Mouse (Mus musculus): ENCODE measurements at regions not wholly inside any gene's neighbourhood (a gene's known extent, or its start where the extent isn't known, plus 50 kb on each side); places are given as distances from the start of the nearest gene placed in this dataset.

DNA sequence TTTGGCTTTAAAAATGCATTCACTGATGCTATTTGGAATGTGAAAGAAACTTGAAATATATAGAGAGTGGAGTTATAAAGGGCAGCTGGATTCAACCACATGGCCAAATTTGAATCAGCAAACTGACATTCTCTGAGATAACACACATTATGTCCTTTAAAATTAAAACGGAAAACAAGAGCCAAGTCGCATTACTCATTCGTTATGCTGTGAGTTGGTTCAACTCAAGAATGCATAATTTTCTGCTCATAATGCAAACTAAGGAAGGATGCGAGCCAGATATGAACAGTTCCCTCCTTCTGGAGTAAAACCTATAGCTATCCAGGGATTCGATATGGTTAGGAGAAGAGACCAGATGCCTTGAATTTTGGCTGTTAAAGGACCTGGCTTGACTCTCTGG is 239.8 kb upstream of the G2e3 start:
- WGBS: 84% methylated on average over 5 of the region's 5 CpGs
- Histone ChIP-seq H3K36me3 (ENCODE audit: control insufficient read depth, insufficient read depth, low read length) (no peaks in the 10 kb centered on the region), H3K27me3 (replicated peaks; ENCODE audit: control insufficient read depth, insufficient read depth, low read length) (no peaks in the 10 kb centered on the region), H3K4me2 (no peak overlapping the region), H3K9ac (ENCODE audit: low read depth, low read length) (no peak overlapping the region), H3K4me1 (replicated peaks; ENCODE audit: control insufficient read depth, insufficient read depth, low read length) (no peaks in the 10 kb centered on the region), H3K9me3 (ENCODE audit: control insufficient read depth, low read length) (no peaks in the 10 kb centered on the region), H3K27ac (ENCODE audit: low read depth, low read length) (no peak overlapping the region), H3K4me3 (ENCODE audit: low read depth, low read length) (no peak overlapping the region)
- no peak for DNase-seq (ENCODE audit: low spot score)
- no peak for ATAC-seq (replicated peaks; ENCODE audit: low FRiP score)

DNA sequence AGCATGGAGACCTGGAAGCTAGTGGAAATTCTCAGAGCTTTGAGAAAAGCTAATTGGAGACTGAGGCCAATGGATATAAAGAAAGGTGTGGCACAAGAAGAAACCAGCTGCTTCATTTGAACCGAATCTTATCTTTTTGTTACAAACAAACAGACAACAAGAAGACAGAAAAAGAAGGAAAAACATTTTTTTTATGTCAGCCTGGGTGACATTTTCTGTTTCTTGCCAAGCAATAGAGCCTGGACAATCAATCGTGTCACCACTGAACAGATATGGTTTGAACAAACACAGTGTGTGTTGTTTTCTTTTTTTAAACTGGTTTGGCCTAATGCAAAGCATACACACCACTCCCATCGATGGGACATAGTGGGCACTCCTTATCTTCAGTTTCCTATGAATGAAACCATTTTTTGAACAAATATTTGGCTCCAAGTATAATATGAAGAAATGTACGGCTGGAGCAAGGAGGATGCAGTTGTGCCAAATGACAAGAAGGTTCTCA is 244.3 kb upstream of the G2e3 start:
- Histone ChIP-seq H3K4me3 (ENCODE audit: low read depth, low read length) (no peak overlapping the region), H3K36me3 (ENCODE audit: control insufficient read depth, insufficient read depth, low read length) (no peaks in the 10 kb centered on the region), H3K9me3 (ENCODE audit: control insufficient read depth, low read length) (no peaks in the 10 kb centered on the region), H3K27ac (ENCODE audit: low read depth, low read length) (no peak overlapping the region), H3K4me2 (no peak overlapping the region), H3K27me3 (replicated peaks; ENCODE audit: control insufficient read depth, insufficient read depth, low read length) (no peaks in the 10 kb centered on the region), H3K9ac (ENCODE audit: low read depth, low read length) (no peak overlapping the region), H3K4me1 (replicated peaks; ENCODE audit: control insufficient read depth, insufficient read depth, low read length) (no peaks in the 10 kb centered on the region)
- DNase-seq (ENCODE audit: low spot score): no peak
- ATAC-seq (replicated peaks; ENCODE audit: low FRiP score): no peak
- WGBS: 73% methylated on average over 4 of the region's 4 CpGs

DNA sequence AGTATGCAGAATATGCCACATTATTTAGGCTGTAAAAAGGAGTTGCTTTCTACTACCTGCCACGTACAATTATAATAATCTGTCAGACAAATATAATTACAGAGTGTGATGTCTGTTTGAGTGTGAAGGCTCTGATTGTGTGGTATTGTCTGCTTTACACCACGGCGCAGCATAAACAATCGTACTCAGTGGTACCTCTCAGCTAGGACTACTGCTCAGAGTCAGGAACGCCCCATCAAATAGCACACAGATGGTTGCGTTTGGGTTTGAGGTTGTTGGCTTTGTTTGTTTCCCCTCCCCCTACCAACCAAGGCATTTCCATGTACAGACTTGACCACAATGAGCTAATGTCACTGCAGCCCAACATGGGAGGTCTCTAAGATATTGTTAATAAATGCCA is 246.2 kb upstream of the G2e3 start:
- no peak overlapping the region for H3K9ac ChIP-seq (ENCODE audit: low read depth, low read length)
- WGBS: 80% methylated on average over 6 of the region's 6 CpGs
- H3K27ac ChIP-seq (ENCODE audit: low read depth, low read length): no peak overlapping the region
- ATAC-seq (replicated peaks; ENCODE audit: low FRiP score) (no peak), DNase-seq (ENCODE audit: low spot score) (no peak)
- H3K36me3 ChIP-seq (ENCODE audit: control insufficient read depth, insufficient read depth, low read length): no peaks in the 10 kb centered on the region
- H3K4me2 ChIP-seq: no peak overlapping the region
- no peaks in the 10 kb centered on the region for H3K4me1 ChIP-seq (replicated peaks; ENCODE audit: control insufficient read depth, insufficient read depth, low read length)
- H3K9me3 ChIP-seq (ENCODE audit: control insufficient read depth, low read length): no peaks in the 10 kb centered on the region
- H3K4me3 ChIP-seq (ENCODE audit: low read depth, low read length): no peak overlapping the region
- H3K27me3 ChIP-seq (replicated peaks; ENCODE audit: control insufficient read depth, insufficient read depth, low read length): no peaks in the 10 kb centered on the region

DNA sequence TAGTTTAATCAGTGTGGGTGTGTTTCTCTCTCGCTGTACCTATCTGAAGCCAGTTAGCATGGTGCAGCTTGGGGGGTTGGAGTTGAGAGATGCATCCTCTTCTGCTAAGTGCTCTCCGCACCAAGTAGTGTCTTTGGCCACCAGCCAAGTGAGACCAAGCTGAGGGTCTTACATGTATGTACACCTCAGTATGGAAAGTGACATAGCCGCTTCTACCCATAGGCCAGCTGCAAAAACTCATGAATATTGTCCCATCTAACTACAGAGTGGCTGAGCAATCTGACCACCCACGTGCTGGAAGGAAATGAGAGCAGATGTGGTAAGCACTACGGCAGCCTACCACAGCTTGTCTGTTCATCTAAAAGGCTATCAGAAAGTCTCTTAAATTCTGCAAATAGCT is 247.0 kb upstream of the G2e3 start:
- no peak overlapping the region for H3K4me2 ChIP-seq
- no peak overlapping the region for H3K9ac ChIP-seq (ENCODE audit: low read depth, low read length)
- H3K36me3 ChIP-seq (ENCODE audit: control insufficient read depth, insufficient read depth, low read length): no peaks in the 10 kb centered on the region
- H3K4me1 ChIP-seq (replicated peaks; ENCODE audit: control insufficient read depth, insufficient read depth, low read length): no peaks in the 10 kb centered on the region
- no peaks in the 10 kb centered on the region for H3K27me3 ChIP-seq (replicated peaks; ENCODE audit: control insufficient read depth, insufficient read depth, low read length)
- no peak overlapping the region for H3K27ac ChIP-seq (ENCODE audit: low read depth, low read length)
- WGBS: 83% methylated on average over 5 of the region's 5 CpGs
- H3K9me3 ChIP-seq (ENCODE audit: control insufficient read depth, low read length): no peaks in the 10 kb centered on the region
- ATAC-seq (replicated peaks; ENCODE audit: low FRiP score) (no peak), DNase-seq (ENCODE audit: low spot score) (no peak)
- no peak overlapping the region for H3K4me3 ChIP-seq (ENCODE audit: low read depth, low read length)

DNA sequence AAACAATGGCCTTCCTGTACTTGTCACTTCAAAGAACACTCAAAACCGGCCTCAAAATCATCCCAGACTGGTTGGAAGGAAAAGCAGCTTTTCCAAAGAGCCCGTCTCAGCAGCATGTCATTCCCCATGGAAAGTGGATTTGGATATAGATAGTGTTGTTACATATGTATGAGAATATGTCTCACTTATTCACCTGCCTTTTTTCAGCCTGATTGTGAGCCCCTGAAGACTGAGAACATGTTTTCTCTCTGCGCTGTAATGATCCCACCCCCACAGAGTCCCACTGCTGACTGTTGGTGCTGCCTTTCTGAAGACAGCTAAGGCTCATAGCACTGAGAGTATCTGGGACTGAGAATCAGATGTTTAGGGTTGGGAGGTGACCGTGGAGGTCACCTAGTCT is 251.9 kb upstream of the G2e3 start:
- no peak for ATAC-seq (replicated peaks; ENCODE audit: low FRiP score)
- Histone ChIP-seq H3K4me3 (ENCODE audit: low read depth, low read length) (no peak overlapping the region), H3K4me2 (no peak overlapping the region), H3K4me1 (replicated peaks; ENCODE audit: control insufficient read depth, insufficient read depth, low read length) (no peaks in the 10 kb centered on the region), H3K9me3 (ENCODE audit: control insufficient read depth, low read length) (no peaks in the 10 kb centered on the region), H3K27ac (ENCODE audit: low read depth, low read length) (no peak overlapping the region), H3K27me3 (replicated peaks; ENCODE audit: control insufficient read depth, insufficient read depth, low read length) (no peaks in the 10 kb centered on the region), H3K36me3 (ENCODE audit: control insufficient read depth, insufficient read depth, low read length) (no peaks in the 10 kb centered on the region), H3K9ac (ENCODE audit: low read depth, low read length) (no peak overlapping the region)
- DNase-seq (ENCODE audit: low spot score): no peak
- WGBS: 67% methylated on average over 4 of the region's 4 CpGs

DNA sequence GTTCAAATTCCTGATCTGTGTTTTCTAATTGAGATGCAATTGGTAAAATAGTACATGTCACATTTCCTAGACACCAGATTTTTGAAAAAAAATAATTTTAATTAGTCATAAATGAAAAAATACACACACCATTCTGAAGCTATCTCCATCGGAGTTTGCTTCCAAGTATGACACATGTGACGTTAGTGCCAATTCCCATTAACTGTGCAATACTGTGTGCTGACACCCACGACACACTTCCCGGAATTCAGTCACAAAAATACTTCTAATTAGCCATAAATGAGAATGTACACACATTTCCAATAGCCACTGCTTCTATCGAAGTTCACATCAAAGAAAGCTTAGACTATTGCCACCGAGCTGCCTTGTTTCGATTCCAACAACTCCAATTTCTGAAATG is 258.5 kb upstream of the G2e3 start:
- H3K9me3 ChIP-seq (ENCODE audit: control insufficient read depth, low read length): no peaks in the 10 kb centered on the region
- no peak for ATAC-seq (replicated peaks; ENCODE audit: low FRiP score)
- 84% methylated on average over 7 of the region's 7 CpGs for WGBS

DNA sequence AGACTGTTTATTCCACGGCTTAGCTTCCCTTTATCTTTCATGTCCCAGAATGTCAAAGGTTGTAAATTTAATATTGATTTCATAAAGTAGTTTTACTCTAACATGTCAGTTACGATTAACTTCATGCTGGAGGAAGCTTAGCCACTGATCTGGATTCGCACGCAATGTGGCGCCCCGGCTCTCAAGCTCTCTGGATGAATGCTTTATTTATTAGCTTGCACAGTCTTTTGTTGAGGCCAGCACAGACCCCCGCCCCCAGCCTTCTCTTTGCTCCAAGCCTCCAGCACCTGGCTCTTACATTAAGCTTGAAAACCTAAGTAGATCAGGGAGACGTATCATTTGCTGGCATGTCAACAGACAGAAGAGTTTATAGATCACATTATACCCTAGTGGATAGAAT is 266.1 kb upstream of the G2e3 start:
- Histone ChIP-seq H3K27me3 (replicated peaks; ENCODE audit: control insufficient read depth, insufficient read depth, low read length) (no peaks in the 10 kb centered on the region), H3K4me2 (no peak overlapping the region), H3K4me1 (replicated peaks; ENCODE audit: control insufficient read depth, insufficient read depth, low read length) (no peaks in the 10 kb centered on the region), H3K9ac (ENCODE audit: low read depth, low read length) (no peak overlapping the region), H3K36me3 (ENCODE audit: control insufficient read depth, insufficient read depth, low read length) (no peaks in the 10 kb centered on the region), H3K9me3 (ENCODE audit: control insufficient read depth, low read length) (no peaks in the 10 kb centered on the region), H3K4me3 (ENCODE audit: low read depth, low read length) (no peak overlapping the region), H3K27ac (ENCODE audit: low read depth, low read length) (no peak overlapping the region)
- DNase-seq (ENCODE audit: low spot score) (no peak), ATAC-seq (replicated peaks; ENCODE audit: low FRiP score) (no peak)
- 81% methylated on average over 8 of the region's 8 CpGs for WGBS

More for the DNA sequence above, 258.5 kb upstream of the G2e3 start:
- Histone ChIP-seq H3K36me3 (ENCODE audit: control insufficient read depth, insufficient read depth, low read length) (no peaks in the 10 kb centered on the region), H3K4me2 (no peak overlapping the region), H3K4me3 (ENCODE audit: low read depth, low read length) (no peak overlapping the region), H3K4me1 (replicated peaks; ENCODE audit: control insufficient read depth, insufficient read depth, low read length) (no peaks in the 10 kb centered on the region), H3K9ac (ENCODE audit: low read depth, low read length) (no peak overlapping the region), H3K27ac (ENCODE audit: low read depth, low read length) (no peak overlapping the region), H3K27me3 (replicated peaks; ENCODE audit: control insufficient read depth, insufficient read depth, low read length) (no peaks in the 10 kb centered on the region)
- DNase-seq (ENCODE audit: low spot score): no peak

DNA sequence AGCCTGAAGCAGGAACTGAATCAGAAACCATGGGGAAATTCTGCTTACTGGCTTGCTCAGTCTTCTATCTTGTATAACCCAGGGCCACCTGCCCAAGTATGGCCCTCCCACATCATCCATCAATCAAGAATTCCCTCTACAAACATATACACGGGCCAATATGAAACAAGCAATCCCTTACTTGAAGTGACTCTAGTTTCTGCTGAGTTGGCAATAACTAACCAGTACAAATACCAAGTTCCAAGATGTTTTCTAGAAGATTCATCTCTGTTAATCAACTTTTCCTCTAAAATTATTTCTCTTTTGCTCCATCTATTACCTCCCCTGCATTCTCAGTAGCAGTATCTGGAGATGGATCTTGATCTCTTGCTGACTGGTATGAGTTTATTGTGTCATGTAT is 274.4 kb upstream of the G2e3 start:
- no peak for ATAC-seq (replicated peaks; ENCODE audit: low FRiP score)
- H3K27me3 ChIP-seq (replicated peaks; ENCODE audit: control insufficient read depth, insufficient read depth, low read length): no peaks in the 10 kb centered on the region
- H3K27ac ChIP-seq (ENCODE audit: low read depth, low read length): no peak overlapping the region
- no peak overlapping the region for H3K4me2 ChIP-seq
- no peaks in the 10 kb centered on the region for H3K9me3 ChIP-seq (ENCODE audit: control insufficient read depth, low read length)
- WGBS: 50% methylated on average over 1 of the region's 1 CpGs
- H3K4me1 ChIP-seq (replicated peaks; ENCODE audit: control insufficient read depth, insufficient read depth, low read length): no peaks in the 10 kb centered on the region
- no peak overlapping the region for H3K9ac ChIP-seq (ENCODE audit: low read depth, low read length)
- DNase-seq (ENCODE audit: low spot score): no peak
- no peak overlapping the region for H3K4me3 ChIP-seq (ENCODE audit: low read depth, low read length)
- no peaks in the 10 kb centered on the region for H3K36me3 ChIP-seq (ENCODE audit: control insufficient read depth, insufficient read depth, low read length)

DNA sequence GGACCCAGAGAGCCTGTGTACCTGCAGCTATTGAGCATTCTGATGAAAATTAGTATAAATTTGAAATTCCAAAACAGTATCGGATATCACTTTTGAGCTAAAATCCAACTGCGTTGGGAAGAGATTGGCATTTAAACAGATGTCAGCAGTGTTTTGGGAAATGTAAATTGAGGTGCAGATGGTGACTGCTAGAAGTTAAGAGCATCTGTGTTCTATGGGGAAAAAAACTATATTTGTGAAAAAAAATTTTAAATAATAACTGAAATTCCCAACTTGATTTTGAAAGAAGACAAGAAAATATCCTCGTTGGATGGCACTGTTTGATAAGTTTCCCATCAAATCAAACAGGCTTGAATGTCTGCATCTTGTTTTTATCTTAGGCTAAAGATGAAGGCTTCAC is 286.9 kb upstream of the G2e3 start:
- WGBS: 84% methylated on average over 3 of the region's 3 CpGs
- no peaks in the 10 kb centered on the region for H3K27me3 ChIP-seq (replicated peaks; ENCODE audit: control insufficient read depth, insufficient read depth, low read length)

More for the DNA sequence above, 286.9 kb upstream of the G2e3 start:
- ATAC-seq (replicated peaks; ENCODE audit: low FRiP score) (no peak), DNase-seq (ENCODE audit: low spot score) (no peak)
- Histone ChIP-seq H3K27ac (ENCODE audit: low read depth, low read length) (no peak overlapping the region), H3K36me3 (ENCODE audit: control insufficient read depth, insufficient read depth, low read length) (no peaks in the 10 kb centered on the region), H3K4me2 (no peak overlapping the region), H3K4me3 (ENCODE audit: low read depth, low read length) (no peak overlapping the region), H3K4me1 (replicated peaks; ENCODE audit: control insufficient read depth, insufficient read depth, low read length) (no peaks in the 10 kb centered on the region), H3K9ac (ENCODE audit: low read depth, low read length) (no peak overlapping the region), H3K9me3 (ENCODE audit: control insufficient read depth, low read length) (no peaks in the 10 kb centered on the region)
